Mouse (Mus musculus) erythroid progenitor cell, adult 5-6 weeks (primary cell): ENCODE data around the gene AI413582. TPM values are rescaled to one million over a fixed set of nuclear protein-coding genes. Genes with fewer than 3 reads are reported as not detected.

ENCODE experiments used
- ATAC-seq: replicated peaks from 2 replicates; pipeline ENCODE4 v1.8.0; 2016; ENCODE audit warnings: moderate number of reproducible peaks, mild to moderate bottlenecking, moderate TSS enrichment, inconsistent platforms; ENCODE audit not compliant: poor library complexity, low FRiP score, severe bottlenecking
- total RNA-seq, 2 experiments: library from RNA; stranded (forward) in 1 of 2; stranded (reverse) in 1 of 2; fragments of 150-400 nt in 1 of 2; fragments of 186-747, 209-891 nt in 1 of 2; gene quantifications; 2 replicates each; pipeline versions ENCODE4 v1.2.3 to v1.2.4; 2015 to 2017; ENCODE audit warnings: low replicate concordance in 2 of 2

Gene AI413582
- total RNA-seq, 2 experiments from 2014 or later, result 2.9 to 14.1 TPM

DNA sequence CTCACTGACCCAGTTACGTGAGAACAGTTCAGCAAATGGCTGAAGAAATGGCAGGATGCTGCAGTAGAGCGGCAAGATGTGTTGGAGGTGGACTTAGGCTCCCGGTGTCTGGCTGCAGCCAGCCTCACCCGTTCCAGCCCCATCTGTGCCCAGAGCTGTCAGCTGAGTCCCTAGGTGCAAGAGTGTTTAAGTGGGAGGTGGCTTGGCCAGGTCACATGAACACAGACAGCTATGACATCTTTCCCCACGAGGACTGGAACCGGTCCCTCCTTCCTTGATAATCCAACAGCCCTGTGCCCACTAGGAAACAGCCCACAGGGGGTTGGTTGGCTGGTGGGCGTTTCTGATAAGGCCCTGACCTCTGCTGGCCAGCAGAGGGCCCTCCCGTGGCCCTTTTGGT lies 37.5 kb downstream of the AI413582 start:
- ATAC-seq, result no peak

DNA sequence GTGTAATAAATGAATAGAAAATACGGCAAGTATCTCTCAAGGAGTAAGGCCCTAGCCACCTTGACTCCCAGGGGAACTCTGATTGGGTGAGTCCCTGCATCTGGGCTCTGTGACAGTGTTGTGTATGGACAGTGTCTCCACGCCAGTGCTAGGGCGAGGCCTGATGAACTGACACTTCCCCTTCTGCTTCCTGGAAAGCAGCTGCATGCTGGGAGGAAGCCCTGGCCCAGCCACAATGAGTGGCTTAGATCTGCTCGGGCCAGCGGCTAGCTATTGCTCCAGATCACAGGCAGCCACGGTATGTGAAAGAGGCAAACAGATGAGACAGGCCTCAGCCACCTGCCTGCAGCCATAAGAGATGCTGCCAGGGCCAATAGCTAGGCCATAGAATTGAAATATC lies 38.4 kb downstream of the AI413582 start:
- ATAC-seq, result no peak

DNA sequence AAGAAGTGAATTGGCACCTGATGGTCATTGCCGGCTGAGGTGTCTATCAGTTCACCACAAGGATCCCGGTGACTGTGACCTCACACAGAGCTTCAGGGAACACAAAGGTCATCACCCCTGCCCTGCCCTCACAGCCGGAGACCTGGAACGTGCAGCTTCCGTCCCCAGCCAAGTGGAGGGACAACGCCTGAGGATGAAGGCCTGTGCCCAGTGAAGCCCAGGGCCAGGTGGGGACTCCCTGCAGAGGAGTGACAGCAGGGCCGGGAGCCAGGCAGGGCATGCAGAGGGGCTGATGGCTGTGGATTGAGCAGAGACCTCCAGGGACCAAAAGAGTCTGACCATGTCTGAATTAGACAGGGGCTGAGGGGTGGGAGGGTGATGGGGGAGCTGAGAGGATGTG lies 42.4 kb downstream of the AI413582 start:
- ATAC-seq, result no peak

GRCm38 (mm10) chr17:27521303-27521702 lies 44.3 kb downstream of the AI413582 start, which contains the start of gene Grm4:
Gene Grm4 (minus strand): TSS chr17:27521403.
- no peak for ATAC-seq

DNA sequence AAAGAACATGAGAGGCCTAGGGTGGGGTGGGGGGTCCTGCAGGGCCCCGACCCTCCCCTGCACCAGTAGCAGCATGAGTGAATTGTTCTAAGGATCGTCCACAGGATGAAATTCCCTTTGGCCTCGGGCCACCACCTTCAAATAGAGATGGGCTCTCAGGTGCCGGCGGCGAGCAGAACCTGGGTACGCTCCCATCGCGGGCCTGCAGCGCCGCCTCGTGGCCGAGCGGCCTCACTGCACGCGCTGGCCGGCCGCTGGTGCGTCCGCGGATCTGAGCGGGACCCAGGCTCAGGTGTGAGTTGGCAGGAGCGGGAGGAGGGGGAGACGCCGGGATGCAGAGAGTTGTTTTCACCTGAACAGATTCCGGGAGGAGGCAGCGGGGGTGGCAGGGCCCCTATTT lies 45.0 kb downstream of the AI413582 start:
- ATAC-seq, result no peak

DNA sequence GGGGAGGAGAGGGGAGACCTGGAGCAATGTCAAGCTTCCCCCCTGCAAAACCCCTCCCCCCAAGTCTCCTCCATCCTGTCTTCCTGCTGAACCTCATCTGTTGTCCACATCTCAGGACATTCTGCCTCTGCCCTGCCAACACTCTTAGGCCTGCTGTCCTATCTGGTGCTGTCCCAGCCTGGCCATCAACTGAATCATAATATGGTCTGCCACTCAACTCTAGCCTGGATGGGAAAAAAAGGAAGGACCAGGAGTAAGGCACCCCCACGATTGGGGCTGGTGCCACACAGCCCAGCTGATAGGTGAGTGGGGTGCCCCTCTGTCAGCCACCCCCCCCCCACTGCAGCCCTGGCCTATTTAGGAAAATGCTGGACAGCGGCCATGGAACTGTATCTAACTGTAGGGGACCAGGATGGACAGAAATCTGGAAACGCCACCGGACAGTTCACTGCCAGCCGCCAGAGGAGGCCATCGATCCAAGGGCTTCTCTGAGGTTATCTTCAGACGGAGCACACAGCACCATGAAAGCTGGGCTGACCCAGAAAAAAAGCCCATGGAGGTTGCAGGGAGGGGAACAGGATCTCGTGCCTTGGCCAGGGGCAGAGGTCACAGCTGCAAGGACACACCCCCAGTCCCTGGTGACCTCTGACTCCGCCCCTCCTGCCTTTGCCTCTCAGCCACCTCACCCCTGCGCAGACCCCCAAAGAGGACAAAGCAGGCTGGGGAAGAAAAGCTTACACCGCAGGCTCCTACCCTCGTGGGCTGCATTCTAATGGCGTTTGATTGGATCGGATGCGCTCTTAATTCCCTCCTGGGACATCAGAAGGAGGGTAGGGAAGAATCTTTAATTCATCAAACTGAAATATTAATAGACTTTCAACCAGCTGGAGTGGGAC lies 46.6 kb downstream of the AI413582 start:
- ATAC-seq, result no peak

GRCm38 (mm10) chr17:27518296-27518695 lies 47.3 kb downstream of the AI413582 start:
- no peak for ATAC-seq

DNA sequence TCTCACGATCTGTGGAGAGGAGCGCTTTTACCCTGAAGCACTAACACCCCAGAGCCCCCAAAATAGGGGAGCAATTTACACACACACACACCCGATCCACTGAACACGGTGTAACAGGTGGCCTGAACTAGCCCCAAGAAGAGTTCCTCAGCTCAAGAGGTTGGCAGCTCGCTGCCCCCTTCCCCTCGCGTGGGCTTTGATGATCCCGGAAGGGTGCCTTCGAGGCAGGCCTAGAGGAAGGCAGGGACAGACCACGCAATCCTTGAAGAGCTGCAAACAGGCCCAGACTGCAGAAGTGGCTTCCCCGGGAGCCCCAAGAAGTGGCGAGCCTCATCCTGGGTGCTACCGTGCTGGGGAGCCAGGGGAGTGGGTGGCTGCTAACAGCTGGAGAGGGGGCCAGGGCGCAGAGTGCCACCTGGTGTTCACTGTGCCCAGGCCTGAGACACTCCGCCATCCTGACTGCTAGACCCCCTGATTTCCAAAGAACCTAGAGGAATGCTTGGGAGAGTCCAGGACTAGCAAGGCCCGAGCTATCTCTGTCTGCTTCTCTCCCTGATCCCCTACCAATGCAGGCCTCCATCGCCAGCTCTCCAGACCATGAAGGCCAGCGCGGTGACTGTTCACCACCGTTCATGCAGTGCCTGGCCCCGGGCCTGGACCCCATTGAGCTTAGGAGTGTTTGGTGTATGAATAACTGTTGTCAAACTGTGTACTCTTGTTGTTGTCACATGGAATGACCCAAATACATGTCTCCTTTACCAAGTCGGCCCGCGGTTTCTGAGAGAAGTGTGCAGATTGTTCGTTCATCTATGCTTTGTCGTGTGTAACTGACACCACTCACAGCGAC lies 51.4 kb downstream of the AI413582 start:
- no peak for ATAC-seq

Other genes with a start within 250 kb of the AI413582 start
- not detected in 2 replicates for gene Grm4, start 44.4 kb downstream of the AI413582 start, total RNA-seq (2015; ENCODE audit: low replicate concordance)
- not detected in 2 replicates for gene Grm4, start 44.4 kb downstream of the AI413582 start, total RNA-seq (2017; ENCODE audit: low replicate concordance)
- 40.7 and 57.7 TPM in 2 replicates for gene Hmga1, start 9.3 kb downstream of the AI413582 start, total RNA-seq (2015; ENCODE audit: low replicate concordance)
- 21.2 and 30.6 TPM in 2 replicates for gene Hmga1, start 9.3 kb downstream of the AI413582 start, total RNA-seq (2017; ENCODE audit: low replicate concordance)
- 11.3 and 21.6 TPM in 2 replicates for gene Nudt3, start 57.7 kb upstream of the AI413582 start, total RNA-seq (2015; ENCODE audit: low replicate concordance)
- 20.7 and 43.1 TPM in 2 replicates for gene Nudt3, start 57.7 kb upstream of the AI413582 start, total RNA-seq (2017; ENCODE audit: low replicate concordance)
- gene RPS10-NUDT3, start 69.5 kb upstream of the AI413582 start, total RNA-seq (2015; ENCODE audit: low replicate concordance), result not detected in 2 replicates
- 12.3 TPM in 1 of 2 replicates, not detected in the other for gene RPS10-NUDT3, start 69.5 kb upstream of the AI413582 start, total RNA-seq (2017; ENCODE audit: low replicate concordance)
- gene Rps10, start 70.9 kb upstream of the AI413582 start, total RNA-seq (2015; ENCODE audit: low replicate concordance), result 648 and 718 TPM in 2 replicates
- 440 and 463 TPM in 2 replicates for gene Rps10, start 70.9 kb upstream of the AI413582 start, total RNA-seq (2017; ENCODE audit: low replicate concordance)
- not detected in 2 replicates for gene Pacsin1, start 89.8 kb upstream of the AI413582 start, total RNA-seq (2015; ENCODE audit: low replicate concordance)
- gene Pacsin1, start 89.8 kb upstream of the AI413582 start, total RNA-seq (2017; ENCODE audit: low replicate concordance), result not detected in 2 replicates
- gene Spdef, start 163.2 kb upstream of the AI413582 start, total RNA-seq (2015; ENCODE audit: low replicate concordance), result not detected in 2 replicates
- gene Spdef, start 163.2 kb upstream of the AI413582 start, total RNA-seq (2017; ENCODE audit: low replicate concordance), result not detected in 2 replicates